In the genomic region with DNA sequence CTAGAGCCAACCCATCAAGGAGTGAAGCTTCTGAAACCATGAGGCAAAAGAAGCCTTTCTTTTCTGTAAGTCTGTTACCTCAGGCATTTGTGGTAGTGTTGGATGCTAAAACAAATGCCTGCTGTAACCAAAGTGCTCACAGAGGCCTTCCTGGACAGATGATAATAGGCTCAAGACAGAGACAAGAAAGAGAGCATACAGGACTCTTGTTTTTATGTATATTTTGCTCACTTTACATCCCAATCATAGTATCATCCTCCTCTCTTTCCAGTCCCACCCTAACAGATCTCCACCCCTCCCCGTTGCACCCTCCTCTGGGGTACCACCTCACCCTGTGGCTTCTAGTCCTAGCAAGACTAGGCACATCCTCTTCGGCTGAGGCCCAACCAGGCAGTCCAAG, we compare ENCODE assay signal across 21 mouse cellular contexts.
DNase-seq lines count a peak whose midpoint lies in the region; ATAC-seq lines count a peak whose summit lies in the region.
"Had no signal": no experiment of that assay in that cellular context is flagged by ENCODE, and none has a peak within 500 bp of the region (broad histone marks: within the 10 kb centered on the region; RNA-seq: fewer than 3 reads in every experiment).

No protein-coding gene starts in this region.

- H3K9me3 ChIP-seq in neural tube, embryonic 15.5 days (replicated peaks), result no peaks in the 10 kb centered on the region
- H3K9me3 ChIP-seq: embryonic facial prominence, embryonic 10.5 days; embryonic facial prominence, embryonic 12.5 days; forebrain, embryonic 13.5 days; forebrain, embryonic 15.5 days had no signal

- no peaks in the 10 kb centered on the region for H3K36me3 ChIP-seq in neural tube, embryonic 15.5 days
- H3K36me3 ChIP-seq: embryonic facial prominence, embryonic 10.5 days; embryonic facial prominence, embryonic 12.5 days; forebrain, embryonic 15.5 days; G1E had no signal

- H3K27ac ChIP-seq in neural tube, embryonic 15.5 days (replicated peaks), result no peak overlapping the region
- H3K27ac ChIP-seq: embryonic facial prominence, embryonic 10.5 days; embryonic facial prominence, embryonic 12.5 days; forebrain, embryonic 13.5 days; forebrain, embryonic 15.5 days had no signal

- H3K4me2 ChIP-seq in neural tube, embryonic 15.5 days, result no peak overlapping the region
- H3K4me2 ChIP-seq: embryonic facial prominence, embryonic 12.5 days; forebrain, embryonic 13.5 days; forebrain, embryonic 15.5 days had no signal

- H3K27me3 ChIP-seq in neural tube, embryonic 15.5 days (replicated peaks), result no peaks in the 10 kb centered on the region
- H3K27me3 ChIP-seq: embryonic facial prominence, embryonic 12.5 days; forebrain, embryonic 13.5 days; forebrain, embryonic 15.5 days; Patski had no signal

- no peak for ATAC-seq in neural tube, embryonic 15.5 days (ENCODE audit: low FRiP score)
- ATAC-seq: activated CD4-positive, CD25-positive, alpha-beta regulatory T cell, adult 4 months; forebrain, embryonic 13.5 days; forebrain, embryonic 15.5 days; Patski had no signal

- intact Hi-C loops in heart, postnatal 36 days (cut with DNase I), result loop anchor here (10.0 kb wide), 1 partner anchor 1072 kb away; no protein-coding TSS in a partner anchor

- peak; percentile 61 for DNase-seq in ES-CJ7 (ENCODE audit: low read depth, low spot score)
- peak; percentile 13 for DNase-seq in R1 (ENCODE audit: low read depth, low spot score)
- no peak for DNase-seq in kidney, postnatal 14 days
- no peak for DNase-seq in heart, postnatal 36 days
- DNase-seq: adrenal gland, adult 8-10 months; adrenal gland, postnatal 14 days; adrenal gland, postnatal 36 days; cerebellum, adult 11-12 months; cerebellum, adult 2 months; cerebellum, adult 9-10 months; cerebellum, postnatal 10 days; cerebellum, postnatal 25 days; forebrain, postnatal 0 days had no signal

- H3K4me1 ChIP-seq in neural tube, embryonic 15.5 days, result no peaks in the 10 kb centered on the region
- H3K4me1 ChIP-seq: embryonic facial prominence, embryonic 10.5 days; embryonic facial prominence, embryonic 12.5 days; forebrain, embryonic 13.5 days; forebrain, embryonic 15.5 days had no signal

- 81% methylated on average over 2 of the region's 2 CpGs for WGBS in neural tube, embryonic 15.5 days

- no peak overlapping the region for H3K4me3 ChIP-seq in neural tube, embryonic 15.5 days (replicated peaks)
- H3K4me3 ChIP-seq: embryonic facial prominence, embryonic 10.5 days; embryonic facial prominence, embryonic 12.5 days; forebrain, embryonic 13.5 days; forebrain, embryonic 15.5 days had no signal

- H3K9ac ChIP-seq in neural tube, embryonic 15.5 days (replicated peaks), result no peak overlapping the region
- H3K9ac ChIP-seq: embryonic facial prominence, embryonic 12.5 days; forebrain, embryonic 13.5 days; forebrain, embryonic 15.5 days; forebrain, postnatal 0 days had no signal

Comparison
In these comparisons a context has a peak if more than half of its experiments do, and no peak if none do; other contexts are left out.
1. DNase-seq: peak in ES-CJ7 (single experiment) and R1 (single experiment); none in kidney, postnatal 14 days (single experiment) and heart, postnatal 36 days (0 of 2).